Mouse (Mus musculus): ENCODE results near the gene Bet1l. TPM values are rescaled to one million over a fixed set of nuclear protein-coding genes. Genes with fewer than 3 reads are reported as not detected.
"Not testable (repeated sequence)": the region's sequence is repeated elsewhere in the genome, so short reads cannot be mapped to it uniquely, and the experiment has no call there.

The Bet1l gene
- 34.6 and 38.7 TPM in 2 replicates for polyA plus RNA-seq (2015; fragmentation: Nextera tagmentation; extraction: Ambion mirVana)

GRCm38 (mm10) chr7:140857550-140858505, at the start of gene Bet1l:
Gene Bet1l (minus strand): TSS chr7:140857577.
- Histone ChIP-seq H3K4me1 (peaks cover 32% of the 10 kb centered on the region), H3K9me3 (replicated peaks) (no peaks in the 10 kb centered on the region), H3K27ac (peak within 1 kb of the TSS; percentile 93), H3K36me3 (ENCODE audit: poor library complexity, severe bottlenecking) (peaks cover 66% of the 10 kb centered on the region), H3K9ac (peak within 1 kb of the TSS; percentile 92), H3K4me2 (peak within 1 kb of the TSS; percentile 99), H3K27me3 (no peaks in the 10 kb centered on the region), H3K4me3 (peak within 1 kb of the TSS; percentile 84)
- 39% methylated on average over 39 of the region's 40 CpGs for WGBS
- ATAC-seq: peak; percentile 55

- H3K4me2 ChIP-seq: no peak overlapping the region
- WGBS: 86% methylated on average over 13 of the region's 13 CpGs
- H3K27me3 ChIP-seq: no peaks in the 10 kb centered on the region
- peaks cover 7% of the 10 kb centered on the region; the same call in 1 of the 2 replicates for H3K4me1 ChIP-seq
- H3K4me3 ChIP-seq: no peak overlapping the region
- no peaks in the 10 kb centered on the region for H3K9me3 ChIP-seq (replicated peaks)
- H3K27ac ChIP-seq: no peak overlapping the region
- H3K9ac ChIP-seq: no peak overlapping the region
- no peaks in the 10 kb centered on the region for H3K36me3 ChIP-seq (ENCODE audit: poor library complexity, severe bottlenecking)
- no peak for ATAC-seq
Observed at GRCm38 (mm10) chr7:140907131-140907530, 49.8 kb upstream of the Bet1l start.

- no peak overlapping the region for H3K4me2 ChIP-seq
- H3K9me3 ChIP-seq (replicated peaks): no peaks in the 10 kb centered on the region
- no peak overlapping the region for H3K9ac ChIP-seq
- no peaks in the 10 kb centered on the region for H3K36me3 ChIP-seq (ENCODE audit: poor library complexity, severe bottlenecking)
- ATAC-seq: no peak
- no peak overlapping the region for H3K27ac ChIP-seq
- no peaks in the 10 kb centered on the region for H3K27me3 ChIP-seq
- peaks cover 7% of the 10 kb centered on the region; the same call in 1 of the 2 replicates for H3K4me1 ChIP-seq
- 85% methylated on average over 2 of the region's 2 CpGs for WGBS
- no peak overlapping the region for H3K4me3 ChIP-seq
Observed at GRCm38 (mm10) chr7:140905642-140906081, 48.3 kb upstream of the Bet1l start.

- Histone ChIP-seq H3K4me2 (no peak overlapping the region), H3K4me1 (peaks cover 2% of the 10 kb centered on the region; the same call in 1 of the 2 replicates), H3K27me3 (no peaks in the 10 kb centered on the region), H3K4me3 (no peak overlapping the region), H3K9me3 (replicated peaks) (no peaks in the 10 kb centered on the region), H3K27ac (no peak overlapping the region; the same call in 1 of the 2 replicates), H3K36me3 (ENCODE audit: poor library complexity, severe bottlenecking) (peaks cover 13% of the 10 kb centered on the region), H3K9ac (no peak overlapping the region)
- ATAC-seq: peak; percentile 45; the same call in 1 of the 2 replicates
- WGBS: 21% methylated on average over 13 of the region's 13 CpGs
Observed at GRCm38 (mm10) chr7:140903212-140903611, 45.8 kb upstream of the Bet1l start.

- ATAC-seq: no peak
- no peak overlapping the region for H3K4me2 ChIP-seq
- H3K27me3 ChIP-seq: no peaks in the 10 kb centered on the region
- peaks cover 2% of the 10 kb centered on the region; the same call in 1 of the 2 replicates for H3K4me1 ChIP-seq
- H3K36me3 ChIP-seq (ENCODE audit: poor library complexity, severe bottlenecking): peaks cover 22% of the 10 kb centered on the region
- no peak overlapping the region for H3K9ac ChIP-seq
- H3K9me3 ChIP-seq (replicated peaks): no peaks in the 10 kb centered on the region
- 74% methylated on average over 15 of the region's 15 CpGs for WGBS
- H3K4me3 ChIP-seq: no peak overlapping the region
- no peak overlapping the region for H3K27ac ChIP-seq
Observed at GRCm38 (mm10) chr7:140902036-140902875, 44.9 kb upstream of the Bet1l start.

GRCm38 (mm10) chr7:140900220-140900619, 42.8 kb upstream of the Bet1l start, which contains the start of gene Cox8b:
Gene Cox8b (minus strand): TSS chr7:140900446.
- Histone ChIP-seq H3K4me3 (no peak within 1 kb of the TSS), H3K27ac (no peak within 1 kb of the TSS), H3K9me3 (replicated peaks) (no peaks in the 10 kb centered on the region), H3K9ac (no peak within 1 kb of the TSS), H3K4me2 (no peak within 1 kb of the TSS), H3K4me1 (peaks cover 2% of the 10 kb centered on the region; the same call in 1 of the 2 replicates), H3K36me3 (ENCODE audit: poor library complexity, severe bottlenecking) (peaks cover 40% of the 10 kb centered on the region), H3K27me3 (no peaks in the 10 kb centered on the region)
- no peak for ATAC-seq
- WGBS: 84% methylated on average over 10 of the region's 10 CpGs

- no peak for ATAC-seq
- Histone ChIP-seq H3K9me3 (replicated peaks) (no peaks in the 10 kb centered on the region), H3K36me3 (ENCODE audit: poor library complexity, severe bottlenecking) (peaks cover 50% of the 10 kb centered on the region), H3K4me2 (no peak overlapping the region), H3K27ac (no peak overlapping the region), H3K4me1 (peaks cover 2% of the 10 kb centered on the region; the same call in 1 of the 2 replicates), H3K27me3 (no peaks in the 10 kb centered on the region), H3K9ac (no peak overlapping the region), H3K4me3 (no peak overlapping the region)
- WGBS: 75% methylated on average over 3 of the region's 3 CpGs
Observed at GRCm38 (mm10) chr7:140899121-140899520, 41.7 kb upstream of the Bet1l start.

GRCm38 (mm10) chr7:140897863-140898262, 40.5 kb upstream of the Bet1l start:
- ATAC-seq: no peak
- Histone ChIP-seq H3K36me3 (ENCODE audit: poor library complexity, severe bottlenecking) (peaks cover 61% of the 10 kb centered on the region), H3K9ac (no peak overlapping the region)

GRCm38 (mm10) chr7:140894611-140895010, 37.2 kb upstream of the Bet1l start:
- Histone ChIP-seq H3K36me3 (ENCODE audit: poor library complexity, severe bottlenecking) (peaks cover 81% of the 10 kb centered on the region), H3K9me3 (replicated peaks) (no peaks in the 10 kb centered on the region), H3K27me3 (no peaks in the 10 kb centered on the region), H3K27ac (no peak overlapping the region), H3K4me3 (no peak overlapping the region), H3K4me1 (no peaks in the 10 kb centered on the region), H3K4me2 (no peak overlapping the region), H3K9ac (no peak overlapping the region)
- no peak for ATAC-seq
- 96% methylated on average over 3 of the region's 3 CpGs for WGBS

More at GRCm38 (mm10) chr7:140897863-140898262, 40.5 kb upstream of the Bet1l start:
- WGBS: 88% methylated on average over 7 of the region's 7 CpGs
- Histone ChIP-seq H3K27ac (no peak overlapping the region), H3K4me2 (no peak overlapping the region), H3K27me3 (no peaks in the 10 kb centered on the region), H3K9me3 (replicated peaks) (no peaks in the 10 kb centered on the region), H3K4me3 (no peak overlapping the region), H3K4me1 (no peaks in the 10 kb centered on the region)

- Histone ChIP-seq H3K27me3 (no peaks in the 10 kb centered on the region), H3K4me2 (no peak overlapping the region), H3K27ac (no peak overlapping the region), H3K9ac (no peak overlapping the region), H3K9me3 (replicated peaks) (no peaks in the 10 kb centered on the region), H3K4me3 (no peak overlapping the region), H3K4me1 (no peaks in the 10 kb centered on the region), H3K36me3 (ENCODE audit: poor library complexity, severe bottlenecking) (peaks cover 82% of the 10 kb centered on the region)
- ATAC-seq: no peak
- WGBS: 87% methylated on average over 7 of the region's 7 CpGs
Observed at GRCm38 (mm10) chr7:140894031-140894430, 36.7 kb upstream of the Bet1l start.

GRCm38 (mm10) chr7:140890636-140891035, 33.3 kb upstream of the Bet1l start:
- not testable (repeated sequence) for ATAC-seq; H3K4me1 ChIP-seq; H3K9ac ChIP-seq; H3K9me3 ChIP-seq (replicated peaks); H3K27me3 ChIP-seq; H3K4me2 ChIP-seq; H3K4me3 ChIP-seq; H3K27ac ChIP-seq
- WGBS: 96% methylated on average over 16 of the region's 16 CpGs
- H3K36me3 ChIP-seq (ENCODE audit: poor library complexity, severe bottlenecking): peaks cover 80% of the 10 kb centered on the region

Data from forebrain, embryonic 13.5 days (tissue).